Mouse (Mus musculus): Measurements from ENCODE around the gene Tmem8b.
A peak's percentile ranks its signal among the peaks of the same experiment; 100 is the strongest.

Gene Tmem8b

DNA sequence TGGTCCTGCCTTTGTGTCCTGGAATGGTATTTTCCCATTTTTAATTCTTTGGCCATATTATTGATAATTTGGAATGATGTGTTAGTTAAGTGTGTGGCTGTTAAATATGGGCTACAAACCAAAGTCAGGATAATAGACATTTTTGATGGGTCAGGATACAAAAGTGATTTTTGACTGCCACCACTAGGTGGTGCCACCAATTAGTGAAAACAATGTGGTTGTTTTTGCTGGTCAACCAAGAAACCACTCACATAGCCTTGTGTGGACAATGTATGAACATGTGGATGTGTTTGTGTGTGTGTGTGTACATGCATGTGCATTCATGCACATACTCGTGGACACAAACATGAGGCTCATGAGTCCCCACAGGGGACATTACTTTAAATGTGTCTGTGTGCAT, 56.0 kb downstream of the Tmem8b start:
- DNase-seq: no peak

DNA sequence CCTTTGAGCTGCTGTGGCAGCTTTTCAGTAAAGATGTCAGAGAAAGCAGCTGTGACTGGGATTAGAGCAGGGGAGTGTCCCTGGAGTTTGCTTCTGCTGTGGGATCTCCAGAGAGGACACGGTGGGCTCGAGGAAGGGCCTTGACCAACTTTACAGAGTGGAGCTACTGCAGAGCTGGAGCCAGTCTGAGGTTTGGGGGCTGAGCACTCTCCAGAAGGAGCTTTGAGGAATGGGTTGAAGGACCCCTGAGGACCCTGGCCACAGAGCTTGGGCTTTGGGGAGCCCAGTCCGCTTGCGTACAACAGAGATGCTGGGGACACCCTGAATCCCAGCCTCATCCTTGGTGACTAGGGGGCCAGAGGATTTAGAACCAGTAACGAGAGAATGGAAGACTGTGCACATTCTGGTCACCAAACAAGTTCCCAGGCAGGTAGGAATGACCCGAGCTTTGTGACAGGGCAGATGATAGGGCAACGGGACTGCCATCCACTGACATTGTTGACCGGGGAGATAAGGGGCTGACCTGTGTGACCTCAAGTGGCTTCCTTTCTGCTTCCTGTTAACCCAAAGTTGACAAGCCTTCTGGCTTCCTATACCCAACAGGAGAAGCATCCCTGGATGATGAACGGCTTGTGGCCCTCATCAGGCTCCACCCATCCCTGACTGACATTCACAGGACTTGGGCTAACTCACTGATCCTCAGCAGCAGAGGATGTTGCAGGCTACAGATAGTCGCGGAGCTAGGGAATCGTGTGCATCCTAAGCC, 57.6 kb downstream of the Tmem8b start:
- DNase-seq: peak; percentile 93

DNA sequence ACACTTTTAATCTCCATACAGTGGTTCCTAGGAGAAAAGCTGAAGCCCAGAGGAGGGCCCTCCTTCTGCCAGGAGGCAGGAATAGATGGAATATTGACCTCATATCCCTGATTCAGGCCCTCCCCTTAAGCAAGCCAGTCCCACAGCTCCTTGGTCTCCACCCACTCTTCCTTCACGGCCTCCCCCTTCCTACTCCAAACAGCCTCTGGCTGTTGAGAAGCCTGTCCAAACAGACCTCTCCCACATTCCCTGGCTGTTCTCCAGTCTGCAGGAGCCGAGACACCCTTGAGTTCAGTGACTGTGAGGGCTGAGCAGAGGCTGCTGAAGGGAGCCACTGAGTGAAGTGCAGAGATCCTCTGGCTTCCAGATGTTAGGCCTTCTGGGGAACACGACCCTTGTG, 58.2 kb downstream of the Tmem8b start, which contains the start of gene Hrct1:
TSS of gene Hrct1 (plus strand) at position 194 of the 400 bp plus-strand sequence.
- DNase-seq: peak; percentile 100

DNA sequence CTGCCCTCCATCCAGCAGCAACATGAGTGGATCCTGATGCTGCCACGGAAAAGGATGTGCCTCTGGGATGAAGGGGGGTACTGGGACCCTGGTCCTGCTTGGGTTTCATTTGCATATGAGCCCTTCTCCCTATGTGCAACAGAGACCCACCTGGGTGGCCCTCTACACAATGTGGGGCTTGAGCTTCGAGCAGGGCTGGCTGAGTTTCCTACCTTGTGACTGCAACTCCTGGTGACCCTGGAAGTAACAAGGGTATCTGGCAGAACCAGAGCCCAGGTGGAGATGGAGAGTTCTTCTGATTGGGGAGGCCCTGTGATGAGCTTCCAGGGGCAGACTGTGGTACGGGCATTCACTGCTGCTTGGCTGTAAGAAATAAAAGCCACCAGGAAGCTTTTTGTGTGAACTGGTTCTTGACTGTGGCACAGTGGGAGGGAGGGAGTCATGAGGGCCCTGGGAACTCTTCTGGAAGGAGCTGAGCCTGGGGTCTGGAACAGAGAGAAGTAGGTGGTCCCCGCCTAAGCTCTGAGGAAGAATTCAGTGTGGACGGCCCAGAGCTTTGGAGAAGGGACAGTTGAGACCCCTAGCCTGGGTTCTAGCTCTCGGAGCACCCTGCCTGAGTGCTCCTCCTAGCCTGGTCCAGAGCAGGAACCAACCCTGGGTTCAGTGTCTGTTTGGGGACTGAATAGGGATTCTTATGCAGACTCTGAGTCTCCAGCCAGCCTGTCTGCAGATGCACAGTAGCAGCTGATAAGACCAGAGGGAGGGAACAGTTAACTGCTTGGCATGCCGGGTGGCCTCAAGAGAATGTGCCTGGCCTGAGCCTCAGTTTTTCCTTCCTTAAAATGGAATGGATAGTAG, 59.2 kb downstream of the Tmem8b start:
- DNase-seq: peak; percentile 94

DNA sequence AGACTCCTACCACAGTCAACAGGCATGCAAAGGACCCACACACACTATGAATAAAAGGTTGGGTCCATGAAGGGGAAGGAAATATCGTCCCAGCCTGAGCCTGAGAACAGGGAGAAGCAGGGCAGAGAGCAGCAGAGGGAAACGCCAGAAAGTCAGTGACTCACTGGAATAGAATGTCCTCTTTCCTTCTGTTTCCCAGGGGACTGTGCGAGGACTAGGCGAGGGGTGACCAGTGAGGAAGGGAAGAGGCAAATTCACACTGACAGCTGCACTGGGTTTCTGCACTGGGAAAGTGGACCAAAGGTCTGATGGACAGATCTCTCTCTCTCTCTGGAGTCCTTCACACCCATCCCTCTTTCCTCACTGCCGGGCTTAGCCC, 59.8 kb downstream of the Tmem8b start:
- peak; percentile 99 for DNase-seq

DNA sequence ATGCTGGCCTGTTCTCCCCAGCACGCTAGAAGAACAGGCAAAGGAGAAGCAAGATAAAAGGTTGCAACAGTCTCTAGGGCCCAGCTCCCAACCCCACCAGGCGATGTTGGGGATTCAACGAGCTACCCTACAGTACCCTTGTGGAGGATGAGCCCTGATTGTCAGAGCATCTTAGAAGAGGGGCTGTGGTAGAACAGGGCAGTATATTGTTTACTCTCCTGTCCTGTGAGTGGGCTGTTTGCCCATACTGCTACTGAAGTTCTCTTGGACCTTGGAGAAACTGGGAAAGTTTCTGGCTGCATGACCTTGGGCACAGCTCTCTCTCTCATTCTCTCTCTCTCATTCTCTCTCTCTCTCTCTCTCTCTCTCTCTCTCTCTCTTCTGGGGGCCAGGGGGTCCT, 60.4 kb downstream of the Tmem8b start:
- no peak for DNase-seq

DNA sequence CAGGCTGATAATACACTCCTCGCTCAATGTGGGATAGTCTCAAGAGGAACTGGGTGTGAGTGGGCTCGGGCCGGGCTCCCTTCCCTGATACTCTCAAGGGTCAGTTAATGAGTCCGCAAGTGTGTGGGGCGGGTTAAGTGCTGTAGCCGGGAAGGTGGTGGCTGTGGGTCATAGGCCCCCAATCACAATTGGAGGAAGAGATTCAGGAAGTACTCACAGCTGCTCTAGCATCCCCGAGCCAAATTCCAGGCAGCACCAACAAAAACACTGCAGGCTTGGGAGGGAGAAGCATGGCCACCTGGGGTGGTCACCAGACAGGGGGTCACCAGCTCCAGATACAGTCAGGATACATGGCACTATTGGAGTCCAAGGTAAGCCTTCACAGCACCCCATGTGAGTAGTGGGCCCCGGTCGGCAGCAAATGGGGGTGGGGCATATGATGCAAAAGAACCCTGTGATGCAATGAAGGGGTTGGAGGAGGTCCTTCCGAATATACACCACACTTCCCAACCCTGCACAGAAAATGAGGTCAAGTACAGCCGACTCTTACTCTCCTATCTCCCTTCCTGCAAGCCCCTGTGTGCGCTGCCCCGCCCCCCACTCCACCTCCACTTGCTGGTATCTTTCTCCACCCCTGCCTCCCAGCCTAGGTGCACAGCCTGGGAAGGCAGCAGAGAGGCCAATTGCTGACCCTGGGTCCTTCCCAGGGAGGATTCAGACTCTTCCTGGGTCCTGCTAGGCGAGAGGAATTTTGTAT, 61.2 kb downstream of the Tmem8b start, which contains the start of gene Spaar:
TSS of gene Spaar (plus strand) at position 241 of the 757 bp plus-strand sequence.
- DNase-seq: peak; percentile 99

DNA sequence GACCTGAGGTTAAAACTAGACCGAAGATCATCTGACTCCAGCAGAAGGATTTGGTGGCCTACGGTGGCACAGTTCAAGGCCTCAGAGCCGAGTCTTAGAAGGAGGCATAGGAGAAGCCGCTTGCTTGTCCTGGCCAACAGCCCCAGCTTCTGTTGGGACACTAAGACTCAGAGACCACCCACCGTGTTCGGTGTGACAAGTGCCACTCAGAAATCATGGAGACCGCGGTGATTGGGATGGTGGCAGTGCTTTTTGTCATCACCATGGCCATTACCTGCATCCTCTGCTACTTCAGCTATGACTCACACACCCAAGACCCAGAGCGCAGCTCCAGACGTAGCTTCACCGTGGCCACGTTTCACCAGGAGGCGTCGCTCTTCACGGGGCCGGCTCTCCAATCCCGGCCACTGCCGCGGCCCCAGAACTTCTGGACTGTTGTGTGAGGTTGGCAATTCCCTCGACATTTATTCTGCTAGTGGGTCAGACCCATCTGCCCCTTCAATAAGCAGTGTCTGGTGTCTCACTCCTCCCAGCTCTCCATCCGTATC, 62.1 kb downstream of the Tmem8b start:
- DNase-seq: peak; percentile 96

DNA sequence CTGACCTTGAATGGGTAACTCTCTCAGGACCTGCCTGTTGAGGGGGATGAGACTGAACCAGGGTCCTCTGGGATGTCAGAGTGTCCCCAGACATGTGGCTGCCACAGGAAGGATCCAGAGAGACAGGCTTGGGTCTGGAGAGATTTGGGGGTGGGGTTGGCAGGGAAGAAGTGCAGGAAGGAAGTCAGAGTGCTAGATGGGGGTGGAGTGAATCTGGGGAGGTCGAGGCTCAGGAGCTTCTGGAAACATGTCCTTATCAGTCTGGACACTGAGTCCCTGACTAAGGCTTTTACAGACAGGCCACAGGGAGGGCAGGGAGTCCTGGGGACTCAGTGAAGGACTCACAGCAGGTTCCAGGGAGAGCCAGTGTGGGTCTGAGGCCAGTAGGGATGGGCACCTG, 63.4 kb downstream of the Tmem8b start:
- peak; percentile 97 for DNase-seq

DNA sequence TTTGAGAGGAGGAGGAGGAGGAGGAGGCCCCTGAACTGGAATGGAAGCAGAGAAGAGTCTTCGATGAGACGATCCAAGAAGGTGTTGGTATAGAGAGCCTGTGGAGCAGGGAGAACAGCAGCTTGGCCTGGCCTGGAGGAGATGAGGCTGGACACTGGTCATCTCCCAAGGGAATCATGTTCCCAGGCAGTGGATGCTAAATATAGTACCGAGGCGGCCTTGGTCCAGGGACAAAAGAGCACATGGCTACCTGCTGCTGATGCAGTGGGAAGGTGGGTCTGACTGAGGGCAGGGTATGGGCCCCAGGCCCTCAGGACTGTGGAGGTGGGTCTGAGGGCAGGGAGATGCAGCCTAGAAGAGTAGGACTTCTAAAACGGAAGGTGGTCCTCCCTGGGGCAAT, 64.4 kb downstream of the Tmem8b start:
- peak; percentile 97 for DNase-seq

DNA sequence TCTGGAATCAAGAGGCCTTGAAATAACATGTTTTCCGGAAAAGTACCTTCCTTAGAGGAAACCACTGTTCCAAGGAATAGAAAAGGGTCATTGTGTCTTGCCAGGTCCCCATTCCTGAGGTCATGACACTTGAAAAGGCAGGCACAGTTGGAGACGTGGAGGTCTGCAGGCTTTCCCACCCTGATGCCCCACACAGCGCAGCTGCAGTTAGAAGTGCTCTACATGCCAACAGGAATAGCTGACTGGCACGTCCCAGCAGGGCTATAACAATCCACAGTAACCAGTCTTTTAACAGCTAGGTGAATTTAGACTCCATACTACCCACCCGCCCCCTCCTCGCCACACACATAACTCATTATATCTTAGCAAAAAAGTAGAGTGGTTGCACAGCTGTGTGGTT, 68.4 kb downstream of the Tmem8b start:
- DNase-seq: peak; percentile 80

DNA sequence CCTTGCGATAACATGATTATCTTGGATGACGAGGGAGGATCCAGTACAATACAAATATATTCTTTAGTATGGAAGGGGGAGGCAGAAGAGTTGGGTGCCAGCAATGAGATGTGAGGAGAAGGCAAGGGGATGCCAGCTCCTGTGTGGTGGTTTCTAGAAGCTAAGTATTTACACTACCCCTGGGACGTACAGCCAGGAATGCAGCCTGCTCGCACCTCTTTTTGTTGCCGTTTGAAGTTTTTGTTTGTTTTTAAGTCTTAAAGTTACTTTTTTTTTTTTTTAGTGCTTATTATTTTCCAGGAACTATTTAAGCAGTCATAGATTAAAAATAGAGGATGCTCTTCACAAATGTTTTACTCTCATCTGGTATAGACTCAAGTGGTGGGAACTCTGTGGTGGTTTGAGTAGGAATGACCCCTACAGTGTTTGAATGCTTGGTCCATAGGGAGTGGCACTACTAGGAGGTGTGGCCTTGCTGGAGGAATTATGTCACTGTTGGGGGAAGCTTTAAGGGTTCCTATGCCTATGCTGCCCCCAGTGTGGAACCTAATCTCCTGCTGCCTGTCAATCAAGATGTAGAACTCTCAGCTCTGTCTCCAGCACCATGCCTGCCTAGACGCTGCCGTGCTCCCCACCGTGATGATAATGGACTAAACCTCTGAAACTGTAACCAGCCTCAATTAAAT, 70.4 kb downstream of the Tmem8b start:
- DNase-seq: peak; percentile 60

DNA sequence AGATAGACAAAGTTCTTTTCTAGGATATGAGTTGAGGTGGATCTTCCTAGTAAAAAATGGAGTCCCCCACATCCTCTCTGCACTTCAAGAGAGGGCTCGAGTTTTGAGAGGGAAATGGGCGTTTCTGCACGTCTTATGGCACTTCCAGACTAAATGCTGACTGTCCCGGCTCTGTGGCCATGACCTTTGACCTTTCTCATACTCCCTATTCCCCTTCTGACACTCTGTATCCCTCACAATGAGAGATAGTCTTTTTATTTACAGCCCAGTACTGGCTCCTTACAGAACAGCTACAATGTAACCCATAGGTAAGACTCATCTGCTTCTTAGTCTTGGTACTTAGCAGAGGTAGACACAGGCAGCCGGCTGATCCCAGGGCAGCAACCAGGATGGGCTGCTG, 72.8 kb downstream of the Tmem8b start:
- DNase-seq: no peak

Measured in heart, adult 11 months (tissue).